Mouse (Mus musculus) midbrain, embryonic 16.5 days (tissue): ENCODE measurements around the gene Ctcf. TPM values are rescaled to one million over a fixed set of nuclear protein-coding genes. Genes with fewer than 3 reads are reported as not detected.

Experiments used
- ATAC-seq: fragments of 200-750 bp; cut with Nextera tagmentation; 2 replicates; pipeline ENCODE4 v1.8.0; 2017; ENCODE audit warnings: moderate TSS enrichment
- H3K27ac ChIP-seq: fragments of 300-500 bp; sonication (generic); 2 replicates; pipeline ENCODE4 v1.5.1; 2014; ENCODE audit warnings: mild to moderate bottlenecking, low read length, mixed read lengths
- H3K27me3 ChIP-seq: fragments of 300-500 bp; sonication (generic); 2 replicates; pipeline ENCODE4 v1.6.1; 2014; ENCODE audit warnings: low read depth, low read length, mixed read lengths; ENCODE audit not compliant: control insufficient read depth, insufficient read depth
- H3K36me3 ChIP-seq: fragments of 300-500 bp; sonication (generic); 2 replicates; pipeline ENCODE4 v1.6.1; 2014; ENCODE audit warnings: mild to moderate bottlenecking, low read length, moderate library complexity, mixed read lengths; ENCODE audit not compliant: control insufficient read depth, insufficient read depth
- H3K4me1 ChIP-seq: fragments of 300-500 bp; sonication (generic); 2 replicates; pipeline ENCODE4 v1.6.1; 2014; ENCODE audit warnings: mild to moderate bottlenecking, low read length, mixed read lengths; ENCODE audit not compliant: control insufficient read depth, insufficient read depth
- H3K4me2 ChIP-seq: fragments of 300-500 bp; sonication (generic); 2 replicates; pipeline ENCODE4 v1.6.1; 2014; ENCODE audit warnings: mild to moderate bottlenecking, low read length, mixed read lengths
- H3K4me3 ChIP-seq: fragments of 300-500 bp; sonication (generic); 2 replicates; pipeline ENCODE4 v1.5.1; 2014; ENCODE audit warnings: low read depth, mild to moderate bottlenecking, low read length, moderate library complexity, mixed read lengths
- H3K9ac ChIP-seq: fragments of 300-500 bp; sonication (generic); 2 replicates; pipeline ENCODE4 v1.6.1; 2014; ENCODE audit warnings: low read depth, low read length, mixed read lengths
- H3K9me3 ChIP-seq: fragments of 300-500 bp; sonication (generic); replicated peaks from 2 replicates; pipeline ENCODE4 v1.6.1; 2014; ENCODE audit warnings: mild to moderate bottlenecking, low read length, mixed read lengths; ENCODE audit not compliant: control insufficient read depth, poor library complexity, severe bottlenecking
- WGBS: fragments of 180-500 bp; shearing (Covaris S2); extraction: QIAGEN DNeasy Blood & Tissue Kit; methylation state at CpG from one replicate; pipeline ENCODE4 v1.1.7; 2014; 5-methylcytosine and 5-hydroxymethylcytosine counted together
- polyA plus RNA-seq: library from polyadenylated mRNA; unstranded; fragments of >200 nt; fragmentation: Nextera tagmentation; extraction: Ambion mirVana; gene quantifications from 2 replicates; pipeline ENCODE4 v1.2.1, GENCODE M21; 2015

Ctcf gene
- polyA plus RNA-seq, 1 experiment from 2014 or later, result 93.8 TPM

DNA sequence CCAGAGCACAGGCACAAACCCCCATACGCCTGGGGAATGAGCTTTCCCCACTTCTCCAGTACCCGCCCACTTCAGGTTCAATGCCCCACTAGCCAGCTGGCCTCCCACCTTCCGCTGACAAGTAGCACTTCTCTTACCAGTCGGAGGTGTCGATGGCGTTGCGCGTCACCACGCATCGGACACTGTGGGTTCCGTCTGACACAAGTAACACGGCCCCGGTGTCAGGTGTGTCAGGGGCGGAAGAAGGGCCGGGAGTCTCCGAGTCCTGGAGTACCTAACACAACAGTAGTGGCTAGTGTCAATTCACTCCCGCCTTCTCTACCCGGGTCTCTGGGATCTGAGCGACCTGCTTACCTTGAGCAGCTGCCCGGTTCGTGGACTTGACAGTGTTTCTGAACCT, 64.2 kb downstream of the Ctcf start:
- Histone ChIP-seq H3K4me1 (peaks cover 20% of the 10 kb centered on the region), H3K9ac (peak overlapping the region; percentile 76), H3K4me2 (peak overlapping the region; percentile 99), H3K9me3 (no peaks in the 10 kb centered on the region), H3K27ac (peak overlapping the region; percentile 94), H3K4me3 (peak overlapping the region; percentile 76), H3K36me3 (peaks cover 24% of the 10 kb centered on the region), H3K27me3 (no peaks in the 10 kb centered on the region)
- peak; percentile 57 for ATAC-seq
- WGBS, result under 1% methylated on average over 20 of the region's 21 CpGs

- ATAC-seq, result peak; percentile 75
- peak within 1 kb of the TSS; percentile 76 for H3K4me3 ChIP-seq
- peak within 1 kb of the TSS; percentile 94 for H3K27ac ChIP-seq
- peak within 1 kb of the TSS; percentile 99 for H3K4me2 ChIP-seq
- H3K9me3 ChIP-seq, result no peaks in the 10 kb centered on the region
- peak within 1 kb of the TSS; percentile 76 for H3K9ac ChIP-seq
- WGBS, result under 1% methylated on average over 59 of the region's 60 CpGs
- H3K4me1 ChIP-seq, result peaks cover 18% of the 10 kb centered on the region
- H3K36me3 ChIP-seq, result peaks cover 24% of the 10 kb centered on the region
- no peaks in the 10 kb centered on the region for H3K27me3 ChIP-seq
These were observed 64.8 kb downstream of the Ctcf start, which contains the start of the genes Acd and Pard6a for GRCm38 (mm10) chr8:105700966-105701824. Gene Acd (minus strand): TSS chr8:105701102. Gene Pard6a (plus strand): TSS chr8:105701148.

DNA sequence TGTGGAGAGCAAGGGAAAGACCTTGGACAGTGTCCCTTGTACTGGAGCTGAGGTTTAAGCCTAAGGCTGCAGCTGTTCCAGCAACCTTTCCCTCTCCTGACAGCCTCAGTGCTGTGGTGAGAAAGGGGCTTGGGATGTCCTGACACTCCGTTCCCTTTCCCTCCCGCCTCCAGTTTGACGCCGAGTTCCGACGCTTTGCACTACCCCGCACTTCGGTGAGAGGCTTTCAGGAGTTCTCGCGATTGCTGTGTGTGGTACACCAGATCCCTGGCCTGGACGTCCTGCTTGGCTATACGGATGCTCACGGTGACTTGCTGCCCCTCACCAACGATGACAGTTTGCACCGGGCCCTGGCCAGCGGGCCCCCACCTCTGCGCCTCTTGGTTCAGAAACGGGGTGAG, 65.6 kb downstream of the Ctcf start:
- peak; percentile 16 for ATAC-seq
- Histone ChIP-seq H3K9ac (peak overlapping the region; percentile 76), H3K27ac (peak overlapping the region; percentile 94), H3K36me3 (peaks cover 18% of the 10 kb centered on the region), H3K4me3 (peak overlapping the region; percentile 76), H3K4me2 (peak overlapping the region; percentile 99), H3K27me3 (no peaks in the 10 kb centered on the region), H3K9me3 (no peaks in the 10 kb centered on the region), H3K4me1 (peaks cover 19% of the 10 kb centered on the region)
- WGBS, result 25% methylated on average over 18 of the region's 18 CpGs

DNA sequence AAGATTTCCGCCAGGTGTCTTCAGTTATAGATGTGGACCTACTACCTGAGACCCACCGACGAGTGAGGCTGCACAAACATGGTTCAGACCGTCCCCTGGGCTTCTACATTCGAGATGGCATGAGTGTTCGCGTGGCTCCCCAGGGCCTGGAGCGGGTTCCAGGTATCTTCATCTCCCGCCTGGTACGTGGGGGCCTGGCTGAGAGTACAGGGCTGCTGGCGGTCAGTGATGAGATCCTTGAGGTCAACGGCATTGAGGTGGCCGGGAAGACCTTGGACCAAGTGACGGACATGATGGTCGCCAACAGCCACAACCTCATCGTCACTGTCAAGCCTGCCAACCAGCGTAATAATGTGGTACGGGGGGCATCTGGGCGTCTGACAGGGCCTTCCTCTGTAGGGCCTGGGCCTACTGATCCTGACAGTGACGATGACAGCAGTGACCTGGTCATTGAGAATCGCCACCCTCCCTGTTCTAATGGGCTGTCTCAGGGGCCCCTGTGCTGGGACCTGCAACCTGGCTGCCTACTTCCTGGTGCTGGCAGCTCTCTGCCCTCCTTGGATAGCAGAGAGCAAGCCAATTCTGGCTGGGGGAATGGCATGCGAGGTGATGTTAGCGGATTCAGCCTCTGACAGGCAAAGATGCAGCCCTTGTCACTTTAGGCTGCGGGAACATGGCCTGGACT, 66.5 kb downstream of the Ctcf start:
- Histone ChIP-seq H3K27me3 (no peaks in the 10 kb centered on the region), H3K4me1 (peaks cover 25% of the 10 kb centered on the region), H3K9ac (no peak overlapping the region; the same call in 1 of the 2 replicates), H3K4me2 (no peak overlapping the region; the same call in 1 of the 2 replicates), H3K27ac (no peak overlapping the region), H3K4me3 (no peak overlapping the region), H3K36me3 (peaks cover 10% of the 10 kb centered on the region), H3K9me3 (no peaks in the 10 kb centered on the region)
- WGBS, result 93% methylated on average over 24 of the region's 24 CpGs
- ATAC-seq, result no peak

- ATAC-seq, result no peak
- Histone ChIP-seq H3K9ac (no peak overlapping the region), H3K4me2 (no peak overlapping the region), H3K4me3 (no peak overlapping the region), H3K27ac (no peak overlapping the region), H3K9me3 (no peaks in the 10 kb centered on the region), H3K27me3 (no peaks in the 10 kb centered on the region), H3K36me3 (peaks cover 2% of the 10 kb centered on the region; the same call in 1 of the 2 replicates), H3K4me1 (peaks cover 27% of the 10 kb centered on the region)
- WGBS, result 95% methylated on average over 34 of the region's 34 CpGs
These were observed 67.9 kb downstream of the Ctcf start for GRCm38 (mm10) chr8:105704146-105704812.

DNA sequence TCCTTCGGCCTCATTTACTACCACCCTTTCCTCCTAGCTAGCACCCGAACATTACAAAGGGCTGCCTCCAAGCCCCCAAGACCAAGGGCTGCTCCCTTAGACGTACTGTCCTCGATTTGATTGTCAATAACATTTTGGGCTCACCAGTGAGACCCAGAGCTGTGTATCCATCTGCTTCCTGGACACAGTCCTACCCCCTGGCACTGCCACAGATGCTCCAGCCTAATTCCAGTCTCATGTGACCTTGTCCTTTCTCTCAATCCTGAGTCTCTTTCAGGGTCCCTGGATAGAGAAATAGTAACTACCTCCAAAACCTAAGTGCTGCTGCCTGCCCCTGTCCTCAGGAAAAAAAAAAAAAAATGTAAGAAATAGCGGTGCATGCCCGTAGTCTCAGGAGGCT, 68.6 kb downstream of the Ctcf start:
- Histone ChIP-seq H3K4me3 (no peak overlapping the region), H3K4me1 (peaks cover 22% of the 10 kb centered on the region), H3K36me3 (peaks cover 2% of the 10 kb centered on the region; the same call in 1 of the 2 replicates), H3K27me3 (no peaks in the 10 kb centered on the region), H3K9ac (no peak overlapping the region), H3K9me3 (no peaks in the 10 kb centered on the region), H3K4me2 (no peak overlapping the region), H3K27ac (no peak overlapping the region)
- 89% methylated on average over 6 of the region's 6 CpGs for WGBS
- no peak for ATAC-seq

DNA sequence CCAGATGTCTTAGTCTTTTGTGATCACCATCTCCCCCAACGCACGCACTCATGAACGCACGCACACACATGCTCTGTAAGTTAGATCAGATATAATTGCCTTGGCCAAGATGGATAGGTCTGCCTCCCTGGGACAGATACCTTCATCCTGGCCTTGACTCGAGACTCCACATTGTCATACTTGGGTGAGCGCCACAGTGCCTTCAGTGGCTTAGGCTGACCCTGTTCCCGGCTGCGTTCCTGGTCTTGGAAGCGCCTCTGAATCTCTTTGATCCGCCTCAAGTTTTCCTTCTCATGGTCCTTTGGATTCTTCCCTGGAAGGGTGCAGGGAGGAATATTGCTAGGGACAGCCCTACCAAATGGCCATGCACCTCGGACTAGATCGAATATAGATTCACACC, 70.1 kb downstream of the Ctcf start:
- peaks cover 2% of the 10 kb centered on the region; the same call in 1 of the 2 replicates for H3K36me3 ChIP-seq
- 71% methylated on average over 12 of the region's 12 CpGs for WGBS
- H3K4me2 ChIP-seq, result no peak overlapping the region
- H3K4me3 ChIP-seq, result no peak overlapping the region
- no peaks in the 10 kb centered on the region for H3K9me3 ChIP-seq
- no peaks in the 10 kb centered on the region for H3K27me3 ChIP-seq
- H3K9ac ChIP-seq, result no peak overlapping the region
- H3K4me1 ChIP-seq, result peaks cover 17% of the 10 kb centered on the region
- H3K27ac ChIP-seq, result no peak overlapping the region
- no peak for ATAC-seq

DNA sequence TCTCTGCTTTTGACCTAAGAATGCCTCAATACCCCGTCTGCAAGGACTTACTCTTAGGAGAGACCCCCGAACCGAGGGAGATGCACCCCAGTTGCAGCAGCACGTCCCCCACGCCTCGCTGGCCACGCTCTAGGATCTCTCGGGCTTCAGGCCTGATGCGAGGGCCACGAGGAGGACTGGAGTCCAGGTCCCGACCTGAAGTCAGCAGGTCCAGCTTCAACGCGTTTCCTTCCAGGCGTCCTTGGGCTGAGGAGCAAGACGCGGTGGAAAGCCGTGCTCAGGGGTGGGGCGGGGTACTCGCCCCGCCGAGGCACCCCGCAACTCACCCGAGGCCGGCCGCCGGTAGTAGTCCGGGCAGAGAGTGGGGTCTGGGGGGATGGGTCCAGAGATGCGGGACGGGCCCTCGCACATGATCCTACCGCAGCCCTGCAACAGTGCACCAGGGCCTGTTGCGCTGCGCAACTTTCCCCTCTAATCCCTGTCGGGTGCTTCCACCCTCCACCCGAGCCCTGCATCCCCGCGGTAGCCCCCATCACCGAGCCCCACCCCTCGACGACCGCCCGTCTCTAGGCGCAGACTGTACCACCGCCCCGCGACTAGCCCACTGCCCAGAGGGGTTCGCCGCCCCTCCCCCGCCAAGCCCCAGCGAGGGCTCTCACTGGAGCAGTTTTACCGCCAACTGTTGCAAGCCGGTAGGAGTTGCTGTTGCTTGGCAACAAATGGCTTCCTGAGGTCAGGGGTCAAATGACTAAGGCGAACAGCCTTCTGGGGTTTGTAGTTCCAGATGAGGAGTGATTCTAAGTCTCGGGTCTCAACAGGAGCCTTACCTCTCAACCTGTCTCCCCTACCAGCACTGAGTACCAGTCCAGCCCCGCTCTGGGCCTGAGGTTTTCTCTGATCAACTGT, 71.4 kb downstream of the Ctcf start, which contains the start of the genes 4933405L10Rik and Enkd1:
Gene 4933405L10Rik, plus strand, starts transcription at position 158 of the 906 bp plus-strand sequence.
Gene Enkd1, minus strand, starts transcription at position 713 of the 906 bp plus-strand sequence.
- peak within 1 kb of the TSS; percentile 65 for H3K9ac ChIP-seq
- under 1% methylated on average over 51 of the region's 55 CpGs for whole genome bisulfite sequencing
- no peak within 1 kb of the TSS for H3K27ac ChIP-seq
- no peaks in the 10 kb centered on the region for H3K9me3 ChIP-seq
- ATAC-seq, result peak; percentile 80
- H3K4me3 ChIP-seq, result peak within 1 kb of the TSS; percentile 82
- peaks cover 9% of the 10 kb centered on the region for H3K4me1 ChIP-seq
- peak within 1 kb of the TSS; percentile 98 for H3K4me2 ChIP-seq
- H3K36me3 ChIP-seq, result peaks cover 2% of the 10 kb centered on the region; the same call in 1 of the 2 replicates
- H3K27me3 ChIP-seq, result no peaks in the 10 kb centered on the region
